Mouse (Mus musculus) gastrocnemius, adult 2 months (tissue): ENCODE measurements around the gene Epop. TPM values are rescaled to one million over a fixed set of nuclear protein-coding genes. Genes with fewer than 3 reads are reported as not detected.

Experiments
- DNase-seq: peaks from one replicate; pipeline ENCODE4 v3.0.0; 2022
- H3K27ac ChIP-seq: fragments of 200-600 bp; 2 replicates; pipeline ENCODE4 v1.8.1; 2022; ENCODE audit warnings: mild to moderate bottlenecking
- H3K4me3 ChIP-seq: fragments of 200-600 bp; 2 replicates; pipeline ENCODE4 v1.8.1; 2022; ENCODE audit warnings: mild to moderate bottlenecking, moderate library complexity
- CTCF ChIP-seq: fragments of 200-600 bp; IDR thresholded peaks from 2 replicates; pipeline ENCODE4 v1.8.1; 2022; ENCODE audit warnings: antibody characterized with exemption, mild to moderate bottlenecking, moderate library complexity
- intact Hi-C: fragments of 180-260 bp; cut with DNase I; formaldehyde crosslinking; loops from one replicate; pipeline ENCODE4 v1.15.1; 2025
- microRNA-seq: library from miRNA; unstranded; fragments of <30 nt; microRNA quantifications from one replicate; pipeline ENCODE4 v1.2.0, GENCODE M21; 2021
- total RNA-seq, 2 experiments: library from RNA; stranded (reverse); gene quantifications; 2 replicates each; pipeline ENCODE4 v1.2.3; 2021

Epop gene
- total RNA-seq, 2 experiments from 2014 or later, result 0.98 to 1.5 TPM

GRCm38 (mm10) chr11:97590227-97590960 is 39.1 kb downstream of the Epop start:
- Histone ChIP-seq H3K4me3 (no peak overlapping the region), H3K27ac (no peak overlapping the region)
- TF ChIP-seq CTCF, result no peak
- intact Hi-C loops, result no loop called here
- DNase-seq, result peak; percentile 54

- intact Hi-C loops, result no loop called here
- peak; percentile 48 for DNase-seq
These were observed 40.3 kb downstream of the Epop start for GRCm38 (mm10) chr11:97589216-97589615.

GRCm38 (mm10) chr11:97585932-97586331 is 43.6 kb downstream of the Epop start:
- no peak for DNase-seq
- no peak overlapping the region for H3K4me3 ChIP-seq
- H3K27ac ChIP-seq, result no peak overlapping the region
- intact Hi-C loops, result no loop called here
- TF ChIP-seq CTCF, result no peak

More at GRCm38 (mm10) chr11:97589216-97589615, 40.3 kb downstream of the Epop start:
- no peak for TF ChIP-seq CTCF
- Histone ChIP-seq H3K4me3 (no peak overlapping the region), H3K27ac (no peak overlapping the region)

- H3K4me3 ChIP-seq, result no peak overlapping the region
- H3K27ac ChIP-seq, result no peak overlapping the region
- intact Hi-C loops, result loop anchor here (5.0 kb wide), 1 partner anchor 33 kb away; no protein-coding TSS in a partner anchor
- no peak for TF ChIP-seq CTCF
- DNase-seq, result no peak
These were observed 45.0 kb downstream of the Epop start for GRCm38 (mm10) chr11:97584476-97584875.

GRCm38 (mm10) chr11:97579088-97579857 is 50.2 kb downstream of the Epop start:
- Histone ChIP-seq H3K4me3 (no peak overlapping the region), H3K27ac (no peak overlapping the region)
- intact Hi-C loops, result loop anchor here (5.0 kb wide), 1 partner anchor 92 kb away; no protein-coding TSS in a partner anchor
- no peak for TF ChIP-seq CTCF
- no peak for DNase-seq

- TF ChIP-seq CTCF, result no peak
- no peak overlapping the region for H3K27ac ChIP-seq
- H3K4me3 ChIP-seq, result no peak overlapping the region
- intact Hi-C loops, result loop anchor here (5.0 kb wide), 1 partner anchor 91 kb away; no protein-coding TSS in a partner anchor
- no peak for DNase-seq
These were observed 51.2 kb downstream of the Epop start for GRCm38 (mm10) chr11:97578286-97578685.

Small RNAs within 50 kb of the gene (microRNA-seq; reads per million reads assigned to microRNA genes)
- not detected for gene Gm24158
- gene Mir6927, result not detected

Other genes starting within 250 kb of the Epop start
- 1 to 10 TPM; 5.9 to 7.5 TPM for gene Arhgap23, start 214.2 kb downstream of the Epop start, total RNA-seq
- not detected for gene 4933428G20Rik, start 129.4 kb downstream of the Epop start, total RNA-seq
- 1 to 10 TPM in 1 of 2 experiments, under 1 TPM in 1; 0.61 to 1.2 TPM for gene Srcin1, start 53.5 kb downstream of the Epop start, total RNA-seq
- 10 to 100 TPM; 41.9 to 54.7 TPM for gene Mllt6, start 33.7 kb upstream of the Epop start, total RNA-seq
- 100 to 1,000 TPM in 1 of 2 experiments, 10 to 100 TPM in 1; 96.2 to 111 TPM for gene Cisd3, start 56.1 kb upstream of the Epop start, total RNA-seq
- 1 to 10 TPM; 1.7 to 2.9 TPM for gene Pcgf2, start 70.8 kb upstream of the Epop start, total RNA-seq
- gene Psmb3, start 73.7 kb upstream of the Epop start, total RNA-seq, result 100 to 1,000 TPM; 141 to 159 TPM
- 10 to 100 TPM; 59.3 to 66.2 TPM for gene Pip4k2b, start 115.0 kb upstream of the Epop start, total RNA-seq
- 1 to 10 TPM; 6.2 to 6.5 TPM for gene Cwc25, start 136.9 kb upstream of the Epop start, total RNA-seq
- under 1 TPM; 0.39 to 0.56 TPM for gene 1700001P01Rik, start 146.2 kb upstream of the Epop start, total RNA-seq
- 100 to 1,000 TPM; 385 to 521 TPM for gene Rpl23, start 152.7 kb upstream of the Epop start, total RNA-seq
- 10 to 100 TPM; 10.0 to 16.8 TPM for gene Lasp1, start 169.3 kb upstream of the Epop start, total RNA-seq
- gene B230217C12Rik, start 211.1 kb upstream of the Epop start, total RNA-seq, result under 1 TPM; 0.23 to 0.50 TPM